9 mouse cellular contexts compared by ENCODE assay signal in the genomic region with DNA sequence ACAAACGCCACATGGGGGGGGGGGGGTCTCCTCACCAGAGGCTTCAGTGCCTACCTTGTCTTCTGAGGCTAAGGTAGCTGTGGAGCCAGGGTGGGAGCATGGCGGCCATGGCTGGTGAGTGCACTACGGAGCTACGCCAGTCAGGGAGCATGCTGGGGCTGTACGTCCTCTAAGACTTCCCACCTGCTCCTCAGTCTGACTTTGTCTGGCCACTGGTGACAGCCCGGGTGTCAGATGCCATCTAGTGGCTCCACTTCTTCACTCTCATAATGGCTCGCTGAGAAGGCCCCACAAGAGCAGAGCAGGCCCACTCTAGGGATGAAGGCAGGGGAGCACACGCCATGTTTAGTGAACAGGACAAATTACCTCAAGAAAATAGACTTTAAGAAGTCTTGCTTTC. TPM values are rescaled to one million over a fixed set of nuclear protein-coding genes. Genes with fewer than 3 reads are reported as not detected.
DNase-seq lines count a peak whose midpoint lies in the region; ATAC-seq and TF ChIP-seq lines count a peak whose summit lies in the region.
"Had no signal": no experiment of that assay in that cellular context is flagged by ENCODE, and none has a peak within 500 bp of the region (broad histone marks: within the 10 kb centered on the region; RNA-seq: fewer than 3 reads in every experiment).

No protein-coding gene starts in this region.

- no peak overlapping the region for H3K27ac ChIP-seq in cortical plate, adult 2 months (ENCODE audit: insufficient read depth, low read length)
- no peak overlapping the region for H3K27ac ChIP-seq in hindbrain, embryonic 11.5 days (ENCODE audit: low read depth, low read length)
- no peak overlapping the region for H3K27ac ChIP-seq in lung, embryonic 14.5 days (ENCODE audit: low read depth)
- H3K27ac ChIP-seq: liver, embryonic 13.5 days had no signal

- no peaks in the 10 kb centered on the region for H3K9me3 ChIP-seq in hindbrain, embryonic 11.5 days (ENCODE audit: control insufficient read depth, low read length)
- no peaks in the 10 kb centered on the region for H3K9me3 ChIP-seq in lung, embryonic 14.5 days (ENCODE audit: low read depth, low read length)
- H3K9me3 ChIP-seq: liver, embryonic 13.5 days had no signal

- no peak overlapping the region for H3K4me2 ChIP-seq in hindbrain, embryonic 11.5 days (replicated peaks; ENCODE audit: low read depth, low read length)
- H3K4me2 ChIP-seq in lung, embryonic 14.5 days = no peak overlapping the region
- H3K4me2 ChIP-seq: liver, embryonic 13.5 days had no signal

- no peak for TF ChIP-seq POLR2A in cortical plate, adult 2 months (IDR thresholded peaks at IDR 0.05; ENCODE audit: extremely low read depth, insufficient read depth, low read length)

- H3K4me1 ChIP-seq in cortical plate, adult 2 months (ENCODE audit: control insufficient read depth, insufficient read depth, low read length) = peaks cover 1% of the 10 kb centered on the region; the same call in 1 of the 2 replicates
- no peaks in the 10 kb centered on the region for H3K4me1 ChIP-seq in hindbrain, embryonic 11.5 days (replicated peaks; ENCODE audit: control insufficient read depth, insufficient read depth, low read length)
- H3K4me1 ChIP-seq in lung, embryonic 14.5 days (ENCODE audit: insufficient read depth) = no peaks in the 10 kb centered on the region

- 74% methylated on average over 8 of the region's 8 CpGs for whole genome bisulfite sequencing in hindbrain, embryonic 11.5 days
- 68% methylated on average over 8 of the region's 8 CpGs for WGBS in lung, embryonic 14.5 days

- H3K9ac ChIP-seq in hindbrain, embryonic 11.5 days (ENCODE audit: low read depth, low read length) = no peak overlapping the region
- no peak overlapping the region for H3K9ac ChIP-seq in lung, embryonic 14.5 days
- H3K9ac ChIP-seq: liver, embryonic 13.5 days had no signal

- no peaks in the 10 kb centered on the region for H3K36me3 ChIP-seq in hindbrain, embryonic 11.5 days (ENCODE audit: control insufficient read depth, insufficient read depth, low read length)
- H3K36me3 ChIP-seq in lung, embryonic 14.5 days (ENCODE audit: insufficient read depth) = peaks cover 81% of the 10 kb centered on the region
- H3K36me3 ChIP-seq in splenic B cell, adult 2 months (ENCODE audit: control insufficient read depth, insufficient read depth, low read length, poor library complexity, severe bottlenecking) = peaks cover 8% of the 10 kb centered on the region

- no peak for ATAC-seq in hindbrain, embryonic 11.5 days (ENCODE audit: low FRiP score)
- peak; percentile 50; the same call in 1 of the 2 replicates for ATAC-seq in lung, embryonic 14.5 days (ENCODE audit: insufficient read depth)

- DNase-seq in layer of hippocampus, adult 11-12 months (ENCODE audit: low spot score) = peak; percentile 47
- no peak for DNase-seq in layer of hippocampus, adult 9-10 months (ENCODE audit: low spot score)
- peak; percentile 25 for DNase-seq in Muller cell, postnatal 12 days (ENCODE audit: inconsistent ontology term)
- DNase-seq in hindbrain, embryonic 11.5 days (ENCODE audit: low spot score) = peak; percentile 35
- peak; percentile 73 for DNase-seq in lung, embryonic 14.5 days
- DNase-seq in splenic B cell, adult 2 months (ENCODE audit: low read depth, low spot score) = peak; percentile 30
- no peak for DNase-seq in spleen, postnatal 14 days (ENCODE audit: low spot score in 2 of 2)
- DNase-seq: liver, embryonic 13.5 days had no signal

- no peaks in the 10 kb centered on the region for H3K27me3 ChIP-seq in hindbrain, embryonic 11.5 days (ENCODE audit: control insufficient read depth, insufficient read depth, low read length)
- H3K27me3 ChIP-seq in lung, embryonic 14.5 days (ENCODE audit: insufficient read depth, low read length) = no peaks in the 10 kb centered on the region
- no peaks in the 10 kb centered on the region for H3K27me3 ChIP-seq in splenic B cell, adult 2 months (ENCODE audit: control insufficient read depth, insufficient read depth, low read length, poor library complexity, severe bottlenecking)
- H3K27me3 ChIP-seq: liver, embryonic 13.5 days had no signal

- TF ChIP-seq CTCF in cortical plate, adult 2 months (IDR thresholded peaks at IDR 0.05; ENCODE audit: extremely low read depth, insufficient read depth, low read length) = peak; percentile 58
- TF ChIP-seq CTCF in lung, embryonic 14.5 days (IDR thresholded peaks at IDR 0.05; ENCODE audit: low read depth) = peak; percentile 67

- no peak overlapping the region for H3K4me3 ChIP-seq in cortical plate, adult 2 months (ENCODE audit: insufficient read depth, low read length)
- no peak overlapping the region for H3K4me3 ChIP-seq in hindbrain, embryonic 11.5 days (ENCODE audit: low read depth, low read length)
- H3K4me3 ChIP-seq in lung, embryonic 14.5 days (ENCODE audit: low read depth, low read length) = no peak overlapping the region
- H3K4me3 ChIP-seq: liver, embryonic 13.5 days had no signal

RNA-seq across cellular contexts. Expression of a gene that starts 41.2 kb away (rescaled TPM):
- 15.8 and 16.7 TPM in 2 replicates for polyA plus RNA-seq in cortical plate, adult 2 months (2012; rRNA removed)
- 10.2 and 11.9 TPM in 2 replicates for polyA plus RNA-seq in hindbrain, embryonic 11.5 days (2014; fragmentation: Nextera tagmentation; extraction: Ambion mirVana)
- polyA plus RNA-seq in lung, embryonic 14.5 days (2014; fragmentation: Nextera tagmentation; extraction: Ambion mirVana) = 11.3 and 11.5 TPM in 2 replicates

Comparison
In these comparisons a context has a peak if more than half of its experiments do, and no peak if none do; other contexts are left out.
1. DNase-seq: peak in layer of hippocampus, adult 11-12 months (single experiment), Muller cell, postnatal 12 days (single experiment), hindbrain, embryonic 11.5 days (single experiment), lung, embryonic 14.5 days (single experiment) and splenic B cell, adult 2 months (single experiment); none in layer of hippocampus, adult 9-10 months (single experiment) and spleen, postnatal 14 days (0 of 2).